Mouse (Mus musculus) kidney, embryonic 14.5 days (tissue): ENCODE results near the gene Mgat4e. TPM values are rescaled to one million over a fixed set of nuclear protein-coding genes. Genes with fewer than 3 reads are reported as not detected.
"Not testable (repeated sequence)": the region's sequence is repeated elsewhere in the genome, so short reads cannot be mapped to it uniquely, and the experiment has no call there.

ENCODE experiments used
- ATAC-seq: fragments of 200-750 bp; cut with Nextera tagmentation; 2 replicates; pipeline ENCODE4 v1.8.0; 2017; ENCODE audit warnings: moderate number of reproducible peaks, mild to moderate bottlenecking, moderate TSS enrichment, moderate library complexity; ENCODE audit not compliant: low FRiP score, low TSS enrichment
- H3K27ac ChIP-seq: fragments of 300-500 bp; sonication (generic); 2 replicates; pipeline ENCODE4 v1.5.1; 2014; ENCODE audit warnings: low read depth, mild to moderate bottlenecking, low read length, moderate library complexity, mixed read lengths
- H3K27me3 ChIP-seq: fragments of 300-500 bp; sonication (generic); 2 replicates; pipeline ENCODE4 v1.6.1; 2014; ENCODE audit warnings: mild to moderate bottlenecking, low read length; ENCODE audit not compliant: control insufficient read depth, insufficient read depth
- H3K36me3 ChIP-seq: fragments of 300-500 bp; sonication (generic); 2 replicates; pipeline ENCODE4 v1.6.1; 2014; ENCODE audit warnings: low read length, mixed read lengths; ENCODE audit not compliant: control insufficient read depth, insufficient read depth
- H3K4me1 ChIP-seq: fragments of 300-500 bp; sonication (generic); 2 replicates; pipeline ENCODE4 v1.6.1; 2014; ENCODE audit warnings: low read length, mixed read lengths; ENCODE audit not compliant: control insufficient read depth, insufficient read depth
- H3K4me2 ChIP-seq: fragments of 300-500 bp; sonication (generic); replicated peaks from 2 replicates; pipeline ENCODE4 v1.6.1; 2014; ENCODE audit warnings: low read depth, mild to moderate bottlenecking, low read length
- H3K4me3 ChIP-seq: fragments of 300-500 bp; sonication (generic); 2 replicates; pipeline ENCODE4 v1.5.1; 2014; ENCODE audit warnings: mild to moderate bottlenecking, low read length
- H3K9ac ChIP-seq: fragments of 300-500 bp; sonication (generic); 2 replicates; pipeline ENCODE4 v1.6.1; 2014; ENCODE audit warnings: low read depth, mild to moderate bottlenecking, low read length, moderate library complexity
- H3K9me3 ChIP-seq: fragments of 300-500 bp; sonication (generic); 2 replicates; pipeline ENCODE4 v1.6.1; 2016; ENCODE audit warnings: low read length; ENCODE audit not compliant: control insufficient read depth
- WGBS: fragments of 180-500 bp; shearing (Covaris S2); extraction: QIAGEN DNeasy Blood & Tissue Kit; methylation state at CpG from one replicate; pipeline ENCODE4 v1.1.7; 2014; 5-methylcytosine and 5-hydroxymethylcytosine counted together
- polyA plus RNA-seq: library from polyadenylated mRNA; unstranded; fragments of >200 nt; fragmentation: Nextera tagmentation; extraction: Ambion mirVana; gene quantifications from 2 replicates; pipeline ENCODE4 v1.2.1, GENCODE M21; 2014

Mgat4e gene
- polyA plus RNA-seq, 1 experiment from 2014 or later = not detected

DNA sequence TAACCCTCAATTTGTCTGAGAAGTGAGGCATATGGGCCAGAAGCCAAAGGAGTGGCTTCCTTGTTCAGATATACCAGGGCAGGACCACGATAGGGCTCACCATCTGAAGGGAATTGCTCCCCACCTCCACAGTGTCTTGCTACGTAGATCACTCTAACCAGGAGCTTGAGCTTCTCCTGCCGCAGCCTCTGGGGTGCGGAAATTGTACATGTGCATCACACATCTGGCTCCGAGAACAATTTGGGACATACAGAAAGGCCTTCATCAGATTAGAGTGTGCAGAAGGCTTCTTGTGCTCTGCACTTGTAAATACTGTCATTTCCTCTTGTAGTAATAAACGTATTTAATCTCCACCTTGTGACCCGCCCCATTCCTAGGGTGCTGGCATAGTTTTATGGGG lies 28.3 kb downstream of the Mgat4e start:
- no peaks in the 10 kb centered on the region for H3K36me3 ChIP-seq
- no peaks in the 10 kb centered on the region for H3K9me3 ChIP-seq
- 74% methylated on average over 7 of the region's 7 CpGs for WGBS
- H3K9ac ChIP-seq = no peak overlapping the region
- H3K27me3 ChIP-seq = no peaks in the 10 kb centered on the region
- H3K4me1 ChIP-seq = peaks cover 2% of the 10 kb centered on the region; the same call in 1 of the 2 replicates
- H3K27ac ChIP-seq = no peak overlapping the region
- no peak overlapping the region for H3K4me3 ChIP-seq
- ATAC-seq = no peak
- no peak overlapping the region for H3K4me2 ChIP-seq

DNA sequence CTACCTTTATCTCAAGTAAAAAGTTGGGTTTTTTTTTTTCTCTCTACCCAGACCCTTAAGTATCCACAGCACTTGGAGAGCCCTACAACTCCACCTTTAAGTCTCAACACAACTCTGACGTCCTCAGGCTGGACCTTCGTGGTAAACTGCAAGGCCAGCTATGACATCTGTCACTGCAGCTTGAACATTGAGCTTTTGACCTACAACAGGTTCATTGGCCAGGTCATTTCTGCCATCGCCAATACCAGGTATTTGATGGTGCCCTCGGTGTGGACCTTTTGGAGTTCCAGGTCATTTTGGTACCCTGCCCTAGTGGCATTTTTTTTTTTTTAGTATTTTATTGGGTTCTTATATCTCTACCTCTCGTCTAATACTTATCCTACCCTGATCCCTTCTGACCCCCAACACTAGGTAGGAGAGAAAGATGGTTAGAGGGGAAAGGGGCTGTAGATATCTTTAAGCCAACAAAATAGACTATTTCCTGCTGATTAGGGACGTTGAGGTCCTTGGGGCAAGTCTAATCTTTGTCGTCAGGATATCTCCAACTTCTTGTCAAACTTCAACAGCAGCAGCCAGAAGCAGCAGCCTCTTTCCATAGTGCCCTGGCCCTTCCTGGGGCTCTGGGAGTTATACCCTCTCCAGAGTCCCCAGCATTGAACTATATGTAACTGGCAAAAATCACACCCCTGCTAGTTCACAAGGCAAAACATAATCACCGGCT lies 29.3 kb downstream of the Mgat4e start:
- Histone ChIP-seq H3K4me1 (peaks cover 8% of the 10 kb centered on the region; the same call in 1 of the 2 replicates), H3K36me3 (no peaks in the 10 kb centered on the region), H3K4me3 (no peak overlapping the region), H3K9me3 (no peaks in the 10 kb centered on the region), H3K27ac (no peak overlapping the region), H3K4me2 (no peak overlapping the region), H3K27me3 (no peaks in the 10 kb centered on the region), H3K9ac (no peak overlapping the region)
- ATAC-seq = no peak
- WGBS = 84% methylated on average over 8 of the region's 8 CpGs

DNA sequence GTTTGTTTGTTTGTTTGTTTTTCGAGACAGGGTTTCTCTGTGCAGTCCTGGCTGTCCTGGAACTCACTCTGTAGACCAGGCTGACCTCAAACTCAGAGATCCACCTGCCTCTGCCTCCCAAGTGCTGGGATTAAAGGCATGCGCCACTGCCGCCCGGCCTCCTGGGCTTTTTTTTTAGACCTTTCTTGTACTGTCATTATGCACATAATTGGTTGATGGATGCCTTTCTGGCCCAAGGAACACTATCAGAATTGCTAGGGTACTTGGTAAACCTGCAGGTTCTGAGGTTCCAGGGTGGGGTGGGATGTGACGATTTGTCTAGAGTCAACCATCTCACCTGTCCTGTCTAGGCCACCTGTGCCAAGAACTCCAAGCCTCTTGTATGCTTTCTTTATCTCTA lies 30.3 kb downstream of the Mgat4e start:
- not testable (repeated sequence) for H3K27me3 ChIP-seq, H3K36me3 ChIP-seq, H3K9me3 ChIP-seq, H3K4me3 ChIP-seq, ATAC-seq, H3K27ac ChIP-seq, H3K4me2 ChIP-seq, H3K4me1 ChIP-seq, H3K9ac ChIP-seq
- WGBS = 94% methylated on average over 5 of the region's 5 CpGs

DNA sequence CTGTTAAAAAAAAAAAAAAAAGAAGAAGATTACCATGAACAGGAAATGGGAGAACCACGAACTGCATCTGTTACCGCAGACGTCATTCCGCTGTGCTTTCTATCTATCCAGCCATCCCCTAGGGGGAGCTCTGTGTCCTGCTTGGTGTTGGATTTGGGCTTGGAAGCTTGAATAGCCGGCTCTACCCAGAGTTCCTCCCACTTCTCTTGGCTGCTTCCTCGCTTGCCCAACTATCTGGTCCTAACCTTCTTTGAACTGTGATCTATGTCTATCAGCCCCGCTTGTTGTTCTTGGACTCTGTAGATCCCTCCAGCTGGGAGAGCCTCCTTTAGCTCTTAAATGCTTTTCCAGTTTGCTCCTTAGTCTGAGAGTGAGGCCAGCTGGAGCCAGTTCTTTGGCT lies 30.8 kb downstream of the Mgat4e start:
- Histone ChIP-seq H3K27ac (no peak overlapping the region), H3K9ac (0 out of 2 replicates have a peak overlapping the region, but pooled peaks have one; percentile 12), H3K4me1 (peaks cover 15% of the 10 kb centered on the region; the same call in 1 of the 2 replicates), H3K36me3 (no peaks in the 10 kb centered on the region), H3K4me3 (no peak overlapping the region), H3K27me3 (no peaks in the 10 kb centered on the region), H3K9me3 (no peaks in the 10 kb centered on the region), H3K4me2 (no peak overlapping the region)
- peak; percentile 73 for ATAC-seq
- 6% methylated on average over 7 of the region's 7 CpGs for WGBS

DNA sequence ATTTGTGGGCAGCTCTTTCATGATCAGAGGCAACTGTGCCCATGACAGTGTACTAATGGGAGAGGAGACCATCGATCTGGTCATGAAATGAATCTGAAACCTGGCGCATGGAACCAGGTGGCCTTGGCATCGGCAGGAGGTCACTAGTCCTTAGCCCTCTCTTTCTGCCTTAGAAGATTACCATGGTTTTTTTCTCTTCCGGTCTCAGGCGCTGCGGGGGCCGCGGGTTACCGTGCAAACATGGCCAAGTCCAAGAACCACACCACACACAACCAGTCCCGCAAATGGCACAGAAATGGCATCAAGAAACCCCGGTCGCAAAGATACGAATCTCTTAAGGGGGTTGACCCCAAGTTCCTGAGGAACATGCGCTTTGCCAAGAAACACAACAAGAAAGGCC lies 31.6 kb downstream of the Mgat4e start:
- H3K27me3 ChIP-seq, H3K4me3 ChIP-seq, H3K4me2 ChIP-seq, H3K9ac ChIP-seq, ATAC-seq, H3K9me3 ChIP-seq, H3K36me3 ChIP-seq, H3K27ac ChIP-seq: not testable (repeated sequence)
- WGBS = 95% methylated on average over 12 of the region's 14 CpGs
- H3K4me1 ChIP-seq = peaks cover 17% of the 10 kb centered on the region; the same call in 1 of the 2 replicates

DNA sequence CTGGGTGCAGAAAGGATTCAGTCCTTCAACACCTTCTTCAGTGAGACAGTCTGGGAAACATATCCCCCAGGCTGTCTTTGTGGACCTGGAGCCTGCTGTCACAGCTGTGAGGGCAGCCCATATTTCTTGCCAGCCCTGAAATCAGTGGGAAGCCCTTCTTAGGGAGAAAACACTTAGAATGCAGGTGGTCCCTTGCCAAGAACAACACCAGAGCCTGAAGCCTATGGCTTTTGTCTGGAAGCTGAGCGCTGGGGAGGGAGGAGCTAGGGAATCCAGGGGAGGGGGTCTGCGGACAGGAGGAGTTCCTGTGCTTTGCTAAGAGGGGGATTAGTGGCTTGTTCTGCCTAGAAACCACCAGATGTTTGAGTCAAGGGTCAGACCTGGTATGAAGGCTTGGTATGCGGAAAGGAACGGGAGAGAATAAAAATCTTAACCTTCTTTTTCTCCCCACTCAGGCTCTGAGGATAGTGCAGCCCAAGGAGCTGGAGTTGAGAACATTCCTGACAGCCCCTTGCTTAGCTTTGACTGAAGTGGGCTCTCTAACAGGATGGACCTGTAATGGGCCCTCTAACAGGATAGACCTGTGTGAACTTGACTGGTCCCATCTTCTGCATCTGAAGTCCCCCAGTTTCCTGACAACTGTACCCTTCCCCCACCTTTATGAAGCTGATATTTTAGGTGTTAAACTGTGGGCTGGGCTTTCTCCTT lies 32.8 kb downstream of the Mgat4e start:
- ATAC-seq = peak; percentile 83
- WGBS = 14% methylated on average over 4 of the region's 4 CpGs
- Histone ChIP-seq H3K4me1 (peaks cover 17% of the 10 kb centered on the region; the same call in 1 of the 2 replicates), H3K27me3 (peaks cover 6% of the 10 kb centered on the region; the same call in 1 of the 2 replicates), H3K36me3 (no peaks in the 10 kb centered on the region), H3K9me3 (no peaks in the 10 kb centered on the region), H3K4me2 (no peak overlapping the region), H3K4me3 (no peak overlapping the region), H3K9ac (no peak overlapping the region), H3K27ac (peak overlapping the region; percentile 74)

DNA sequence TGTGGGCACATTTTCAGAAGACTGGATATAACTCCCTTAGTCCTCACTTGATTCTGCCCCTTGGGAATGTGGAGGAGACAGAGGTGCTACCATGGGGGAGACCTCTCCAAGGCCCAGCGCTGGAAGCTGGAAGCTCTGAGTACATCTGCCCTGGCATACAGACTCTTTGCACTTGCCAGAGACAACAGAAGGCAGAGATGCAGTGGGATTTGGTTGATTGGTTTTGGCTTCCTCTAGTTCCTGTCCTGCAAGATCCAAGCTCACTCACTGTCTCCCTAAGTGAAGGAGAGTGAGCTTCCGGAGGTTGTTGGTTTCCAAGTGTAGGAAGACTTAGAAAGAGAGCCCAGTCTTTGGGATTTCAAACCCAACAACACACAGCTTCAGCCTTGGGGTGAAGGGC lies 33.6 kb downstream of the Mgat4e start:
- H3K9ac ChIP-seq = no peak overlapping the region
- no peak overlapping the region for H3K4me3 ChIP-seq
- 59% methylated on average over 2 of the region's 2 CpGs for WGBS
- H3K4me2 ChIP-seq = no peak overlapping the region
- ATAC-seq = no peak
- no peaks in the 10 kb centered on the region for H3K36me3 ChIP-seq
- peak overlapping the region; percentile 74 for H3K27ac ChIP-seq
- peaks cover 6% of the 10 kb centered on the region; the same call in 1 of the 2 replicates for H3K27me3 ChIP-seq
- no peaks in the 10 kb centered on the region for H3K9me3 ChIP-seq
- peaks cover 17% of the 10 kb centered on the region; the same call in 1 of the 2 replicates for H3K4me1 ChIP-seq

DNA sequence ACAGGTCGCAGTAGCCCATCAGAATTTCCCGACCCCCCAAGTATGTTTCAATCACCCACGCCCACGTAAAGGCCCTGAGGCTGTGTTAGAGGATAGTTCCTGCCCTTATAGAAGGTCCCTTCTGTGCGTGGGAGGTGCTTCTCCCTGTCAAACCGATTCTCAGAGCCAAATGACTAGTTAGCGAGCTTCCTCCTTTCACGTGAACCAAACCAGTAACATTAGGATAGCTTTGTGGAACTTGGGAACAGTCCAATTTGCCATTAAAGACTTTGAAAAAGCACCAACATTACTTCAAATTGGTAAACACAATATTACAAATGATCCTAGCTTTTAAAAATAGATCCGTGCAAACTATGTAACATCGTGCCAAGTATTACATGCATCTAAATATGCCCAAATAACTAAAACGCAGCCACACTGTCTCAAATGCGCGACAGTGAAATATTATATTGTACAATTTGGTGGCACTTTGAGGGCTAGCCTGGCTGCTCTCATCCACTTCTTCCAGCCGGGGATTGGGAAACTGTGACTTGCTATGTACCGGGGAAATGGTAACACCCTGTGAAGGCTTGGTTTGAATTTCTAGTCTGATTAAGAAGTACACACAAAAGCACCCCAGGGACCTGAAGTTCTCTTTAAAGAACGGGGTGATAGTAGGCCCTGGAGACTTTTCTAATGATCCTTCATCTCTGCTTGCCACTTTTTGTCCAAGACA lies 35.4 kb downstream of the Mgat4e start:
- 36% methylated on average over 16 of the region's 16 CpGs for WGBS
- peak overlapping the region; percentile 47 for H3K4me3 ChIP-seq
- H3K9ac ChIP-seq = peak overlapping the region; percentile 63; the same call in 1 of the 2 replicates
- H3K27me3 ChIP-seq = peaks cover 6% of the 10 kb centered on the region; the same call in 1 of the 2 replicates
- peaks cover 22% of the 10 kb centered on the region; the same call in 1 of the 2 replicates for H3K4me1 ChIP-seq
- no peaks in the 10 kb centered on the region for H3K9me3 ChIP-seq
- peaks cover 3% of the 10 kb centered on the region; the same call in 1 of the 2 replicates for H3K36me3 ChIP-seq
- ATAC-seq = no peak
- H3K27ac ChIP-seq = no peak overlapping the region
- H3K4me2 ChIP-seq = peak overlapping the region; percentile 89
